ENCODE assay signal across 18 mouse cellular contexts in the genomic region with DNA sequence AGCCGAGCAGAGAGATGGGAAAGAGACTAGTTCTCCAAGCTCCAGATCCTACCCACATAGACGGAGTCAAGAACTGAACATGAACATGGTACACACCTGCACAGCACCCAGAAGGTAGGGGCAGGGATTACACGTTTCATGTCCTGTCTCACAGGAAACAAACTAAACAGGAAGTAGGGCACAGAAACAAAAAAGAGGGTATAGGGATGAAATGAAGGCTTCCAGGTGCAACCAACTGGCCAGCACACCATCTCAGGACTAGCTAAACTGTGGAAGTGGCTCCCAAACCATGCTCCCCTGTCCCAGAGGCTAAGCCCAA. TPM values are rescaled to one million over a fixed set of nuclear protein-coding genes. Genes with fewer than 3 reads are reported as not detected.
DNase-seq lines count a peak whose midpoint lies in the region; ATAC-seq and TF ChIP-seq lines count a peak whose summit lies in the region.
"Had no signal": no experiment of that assay in that cellular context is flagged by ENCODE, and none has a peak within 500 bp of the region (broad histone marks: within the 10 kb centered on the region; RNA-seq: fewer than 3 reads in every experiment).

No protein-coding gene starts in this region.

- 81% methylated on average over 3 of the region's 3 CpGs for WGBS in embryonic facial prominence, embryonic 14.5 days
- 84% methylated on average over 3 of the region's 3 CpGs for WGBS in embryonic facial prominence, embryonic 10.5 days
- WGBS in heart, embryonic 16.5 days = 77% methylated on average over 3 of the region's 3 CpGs

- TF ChIP-seq CTCF in layer of hippocampus, adult 2 months (conservative IDR thresholded peaks at IDR 0.05) = no peak

- H3K27ac ChIP-seq in embryonic facial prominence, embryonic 14.5 days (replicated peaks; ENCODE audit: low read depth, low read length) = peak overlapping the region; percentile 15; the same call in 1 of the 2 replicates
- H3K27ac ChIP-seq in embryonic facial prominence, embryonic 10.5 days (replicated peaks) = no peak overlapping the region
- H3K27ac ChIP-seq in layer of hippocampus, adult 2 months = peak overlapping the region; percentile 1; the same call in 1 of the 2 replicates
- H3K27ac ChIP-seq in heart, embryonic 16.5 days (ENCODE audit: low read length) = peak overlapping the region; percentile 73
- H3K27ac ChIP-seq: forebrain, embryonic 15.5 days; neural tube, embryonic 13.5 days had no signal

- no peaks in the 10 kb centered on the region for H3K4me1 ChIP-seq in embryonic facial prominence, embryonic 14.5 days (ENCODE audit: control insufficient read depth, insufficient read depth, low read length)
- H3K4me1 ChIP-seq in embryonic facial prominence, embryonic 10.5 days = no peaks in the 10 kb centered on the region
- peaks cover 15% of the 10 kb centered on the region for H3K4me1 ChIP-seq in heart, embryonic 16.5 days (ENCODE audit: control insufficient read depth, insufficient read depth, low read length)
- H3K4me1 ChIP-seq: forebrain, embryonic 15.5 days; neural tube, embryonic 13.5 days had no signal

- peaks cover 38% of the 10 kb centered on the region for H3K36me3 ChIP-seq in embryonic facial prominence, embryonic 14.5 days (ENCODE audit: control insufficient read depth, insufficient read depth, low read length)
- peaks cover 44% of the 10 kb centered on the region for H3K36me3 ChIP-seq in embryonic facial prominence, embryonic 10.5 days (replicated peaks)
- peaks cover 10% of the 10 kb centered on the region for H3K36me3 ChIP-seq in heart, embryonic 16.5 days (ENCODE audit: control insufficient read depth, insufficient read depth)

- DNase-seq in embryonic facial prominence, embryonic 14.5 days (ENCODE audit: low spot score) = no peak
- DNase-seq in embryonic facial prominence, embryonic 10.5 days (ENCODE audit: low spot score) = no peak
- DNase-seq in layer of hippocampus, adult 2 months (ENCODE audit: low spot score in 2 of 2) = no peak
- DNase-seq in layer of hippocampus, postnatal 25 days (ENCODE audit: extremely low spot score in 1 of 2, low spot score in 1 of 2) = no peak
- peak; percentile 46 for DNase-seq in thymus, postnatal 25 days
- no peak for DNase-seq in cerebellum, postnatal 10 days
- no peak for DNase-seq in gastrocnemius, postnatal 14 days
- DNase-seq: adrenal gland, postnatal 25 days; gastrocnemius, postnatal 25 days; kidney, adult 2 months; kidney, postnatal 4 days; lung, embryonic 14.5 days had no signal

- H3K27me3 ChIP-seq in embryonic facial prominence, embryonic 14.5 days (replicated peaks; ENCODE audit: control insufficient read depth, insufficient read depth, low read length) = no peaks in the 10 kb centered on the region
- no peaks in the 10 kb centered on the region for H3K27me3 ChIP-seq in embryonic facial prominence, embryonic 10.5 days (replicated peaks; ENCODE audit: low read depth, poor library complexity, severe bottlenecking)
- no peaks in the 10 kb centered on the region for H3K27me3 ChIP-seq in heart, embryonic 16.5 days (ENCODE audit: control insufficient read depth, insufficient read depth, low read length)
- H3K27me3 ChIP-seq: forebrain, embryonic 15.5 days; neural tube, embryonic 13.5 days had no signal

- H3K4me3 ChIP-seq in embryonic facial prominence, embryonic 14.5 days (ENCODE audit: low read depth, low read length) = no peak overlapping the region
- H3K4me3 ChIP-seq in embryonic facial prominence, embryonic 10.5 days = no peak overlapping the region
- no peak overlapping the region for H3K4me3 ChIP-seq in layer of hippocampus, adult 2 months
- H3K4me3 ChIP-seq in heart, embryonic 16.5 days (ENCODE audit: low read length) = no peak overlapping the region
- H3K4me3 ChIP-seq: forebrain, embryonic 15.5 days; neural tube, embryonic 13.5 days had no signal

- no peak overlapping the region for H3K9ac ChIP-seq in embryonic facial prominence, embryonic 14.5 days (ENCODE audit: low read depth, low read length)
- no peak overlapping the region for H3K9ac ChIP-seq in heart, embryonic 16.5 days (ENCODE audit: low read length)
- H3K9ac ChIP-seq: forebrain, embryonic 15.5 days; lung, embryonic 14.5 days; neural tube, embryonic 13.5 days had no signal

- H3K4me2 ChIP-seq in embryonic facial prominence, embryonic 14.5 days (ENCODE audit: low read depth, low read length) = no peak overlapping the region
- H3K4me2 ChIP-seq in heart, embryonic 16.5 days (ENCODE audit: low read depth, low read length) = no peak overlapping the region
- H3K4me2 ChIP-seq: forebrain, embryonic 15.5 days; lung, embryonic 14.5 days; neural tube, embryonic 13.5 days had no signal

- no peak for ATAC-seq in embryonic facial prominence, embryonic 14.5 days (ENCODE audit: low read depth)
- no peak for ATAC-seq in heart, embryonic 16.5 days (replicated peaks; ENCODE audit: extremely low read depth, insufficient read depth, low FRiP score)
- ATAC-seq: forebrain, embryonic 15.5 days; hindbrain, embryonic 16.5 days had no signal

- no peaks in the 10 kb centered on the region for H3K9me3 ChIP-seq in embryonic facial prominence, embryonic 14.5 days (ENCODE audit: control insufficient read depth, low read length)
- no peaks in the 10 kb centered on the region for H3K9me3 ChIP-seq in embryonic facial prominence, embryonic 10.5 days
- no peaks in the 10 kb centered on the region for H3K9me3 ChIP-seq in heart, embryonic 16.5 days (replicated peaks; ENCODE audit: control insufficient read depth, low read length)
- H3K9me3 ChIP-seq: forebrain, embryonic 15.5 days; neural tube, embryonic 13.5 days had no signal

- intact Hi-C loops in gastrocnemius, postnatal 14 days (cut with DNase I; ENCODE audit: low total_unique reads) = no loop called here

RNA-seq across cellular contexts. Expression of a gene that starts 55.9 kb away (rescaled TPM):
- polyA plus RNA-seq in embryonic facial prominence, embryonic 14.5 days (2014; fragmentation: Nextera tagmentation; extraction: Ambion mirVana) = 13.3 and 13.4 TPM in 2 replicates
- polyA plus RNA-seq in embryonic facial prominence, embryonic 10.5 days (2016; fragmentation: Nextera tagmentation; extraction: Ambion mirVana) = 7.8 and 8.2 TPM in 2 replicates
- 1 to 10 TPM; 7.0 to 9.4 TPM for total RNA-seq in layer of hippocampus, adult 2 months (2021)
- total RNA-seq in layer of hippocampus, postnatal 25 days (2021) = 1 to 10 TPM; 7.6 to 9.3 TPM
- 9.8 and 14.3 TPM in 2 replicates for polyA plus RNA-seq in heart, embryonic 16.5 days (2015; fragmentation: Nextera tagmentation; extraction: Ambion mirVana)
- total RNA-seq in gastrocnemius, postnatal 14 days (2021) = 1 to 10 TPM; 7.3 to 8.1 TPM

RNA-seq across cellular contexts. Expression of a gene that starts 56.1 kb away (rescaled TPM):
- polyA plus RNA-seq in embryonic facial prominence, embryonic 14.5 days (2014; fragmentation: Nextera tagmentation; extraction: Ambion mirVana) = 30.3 and 37.0 TPM in 2 replicates
- 14.8 and 15.2 TPM in 2 replicates for polyA plus RNA-seq in embryonic facial prominence, embryonic 10.5 days (2016; fragmentation: Nextera tagmentation; extraction: Ambion mirVana)
- 1 to 10 TPM; 9.6 TPM for total RNA-seq in layer of hippocampus, adult 2 months (2021)
- 1 to 10 TPM; 9.0 to 10.0 TPM for total RNA-seq in layer of hippocampus, postnatal 25 days (2021)
- polyA plus RNA-seq in heart, embryonic 16.5 days (2015; fragmentation: Nextera tagmentation; extraction: Ambion mirVana) = 23.4 and 24.2 TPM in 2 replicates
- total RNA-seq in gastrocnemius, postnatal 14 days (2021) = 1 to 10 TPM; 7.0 to 7.4 TPM

RNA-seq across cellular contexts. Expression of a gene that starts 56.3 kb away (rescaled TPM):
- 0.47 and 0.84 TPM in 2 replicates for polyA plus RNA-seq in embryonic facial prominence, embryonic 14.5 days (2014; fragmentation: Nextera tagmentation; extraction: Ambion mirVana)
- polyA plus RNA-seq in embryonic facial prominence, embryonic 10.5 days (2016; fragmentation: Nextera tagmentation; extraction: Ambion mirVana) = 0.39 and 0.48 TPM in 2 replicates
- total RNA-seq in layer of hippocampus, adult 2 months (2021) = under 1 TPM in 1 of 2 experiments, not detected in 1; 0.95 TPM
- not detected for total RNA-seq in layer of hippocampus, postnatal 25 days (2021)
- 0.87 and 4.3 TPM in 2 replicates for polyA plus RNA-seq in heart, embryonic 16.5 days (2015; fragmentation: Nextera tagmentation; extraction: Ambion mirVana)
- not detected for total RNA-seq in gastrocnemius, postnatal 14 days (2021)
- total RNA-seq: ES-E14; midbrain, postnatal 0 days had no signal
- polyA plus RNA-seq: kidney, adult 2 months; midbrain, postnatal 0 days had no signal
